Mouse (Mus musculus) ovary, adult 18-20 months (tissue): ENCODE results near the gene Ehbp1.

Experiments
- DNase-seq: peaks from one replicate; pipeline ENCODE4 v3.0.0; 2022; ENCODE audit warnings: low spot score, mixed read lengths

Ehbp1 gene

GRCm38 (mm10) chr11:22286371-22286872, 55.7 kb downstream of the Ehbp1 start:
- DNase-seq: peak; percentile 22

- DNase-seq: no peak
Observed at GRCm38 (mm10) chr11:22276656-22277055, 65.4 kb downstream of the Ehbp1 start.

- DNase-seq: no peak
Observed at GRCm38 (mm10) chr11:22274144-22274543, 67.9 kb downstream of the Ehbp1 start.

GRCm38 (mm10) chr11:22273378-22273777, 68.7 kb downstream of the Ehbp1 start:
- no peak for DNase-seq

GRCm38 (mm10) chr11:22271889-22272288, 70.2 kb downstream of the Ehbp1 start:
- no peak for DNase-seq

GRCm38 (mm10) chr11:22269643-22270042, 72.4 kb downstream of the Ehbp1 start:
- no peak for DNase-seq

GRCm38 (mm10) chr11:22269173-22269572, 72.9 kb downstream of the Ehbp1 start:
- no peak for DNase-seq

GRCm38 (mm10) chr11:22267014-22267413, 75.1 kb downstream of the Ehbp1 start:
- no peak for DNase-seq

GRCm38 (mm10) chr11:22255418-22255817, 86.7 kb downstream of the Ehbp1 start:
- DNase-seq: no peak

- DNase-seq: no peak
Observed at GRCm38 (mm10) chr11:22249363-22249762, 92.7 kb downstream of the Ehbp1 start.

GRCm38 (mm10) chr11:22247736-22248135, 94.4 kb downstream of the Ehbp1 start:
- no peak for DNase-seq

GRCm38 (mm10) chr11:22247069-22247468, 95.0 kb downstream of the Ehbp1 start:
- DNase-seq: peak; percentile 8

GRCm38 (mm10) chr11:22235558-22235957, 106.5 kb downstream of the Ehbp1 start:
- no peak for DNase-seq

- no peak for DNase-seq
Observed at GRCm38 (mm10) chr11:22234739-22235138, 107.4 kb downstream of the Ehbp1 start.

GRCm38 (mm10) chr11:22230906-22231305, 111.2 kb downstream of the Ehbp1 start:
- DNase-seq: no peak

- no peak for DNase-seq
Observed at GRCm38 (mm10) chr11:22225619-22226018, 116.5 kb downstream of the Ehbp1 start.

- DNase-seq: no peak
Observed at GRCm38 (mm10) chr11:22218222-22218621, 123.9 kb downstream of the Ehbp1 start.

GRCm38 (mm10) chr11:22216941-22217340, 125.2 kb downstream of the Ehbp1 start:
- no peak for DNase-seq

GRCm38 (mm10) chr11:22206611-22207010, 135.5 kb downstream of the Ehbp1 start:
- no peak for DNase-seq

GRCm38 (mm10) chr11:22206191-22206590, 135.9 kb downstream of the Ehbp1 start:
- DNase-seq: no peak

- no peak for DNase-seq
Observed at GRCm38 (mm10) chr11:22203413-22203812, 138.7 kb downstream of the Ehbp1 start.

GRCm38 (mm10) chr11:22201125-22201524, 141.0 kb downstream of the Ehbp1 start:
- no peak for DNase-seq

GRCm38 (mm10) chr11:22199881-22200280, 142.2 kb downstream of the Ehbp1 start:
- no peak for DNase-seq

GRCm38 (mm10) chr11:22198406-22198805, 143.7 kb downstream of the Ehbp1 start:
- no peak for DNase-seq

GRCm38 (mm10) chr11:22197935-22198334, 144.2 kb downstream of the Ehbp1 start:
- no peak for DNase-seq
